ENCODE assay signal across 12 mouse cellular contexts in the genomic region with DNA sequence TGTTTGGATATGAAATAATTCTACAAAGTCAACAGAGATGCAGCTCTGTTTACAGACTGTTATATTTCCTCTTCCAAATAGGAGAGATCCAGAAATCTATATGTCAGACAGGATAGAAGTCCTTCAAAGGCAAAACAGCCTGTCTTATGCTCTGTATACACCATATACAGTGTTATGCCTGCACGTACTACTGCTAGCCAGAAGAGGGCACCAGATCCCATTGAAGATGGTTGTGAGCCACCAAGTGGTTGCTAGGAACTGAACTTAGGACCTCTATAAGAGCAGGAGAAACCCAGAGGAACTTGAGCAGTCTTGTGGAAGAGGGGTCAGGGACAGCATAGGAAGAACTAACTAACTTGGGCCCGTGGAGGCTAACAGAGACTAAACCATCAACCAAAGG.
A peak's percentile ranks its signal among the peaks of the same experiment; 100 is the strongest.
DNase-seq lines count a peak whose midpoint lies in the region; ATAC-seq and TF ChIP-seq lines count a peak whose summit lies in the region.
"Had no signal": no experiment of that assay in that cellular context is flagged by ENCODE, and none has a peak within 500 bp of the region (broad histone marks: within the 10 kb centered on the region; RNA-seq: fewer than 3 reads in every experiment).

No protein-coding gene starts in this region.

- H3K27me3 ChIP-seq in heart, embryonic 12.5 days (replicated peaks), result no peaks in the 10 kb centered on the region
- H3K27me3 ChIP-seq: limb, embryonic 13.5 days had no signal

- H3K27ac ChIP-seq in layer of hippocampus, adult 2 months, result no peak overlapping the region
- no peak overlapping the region for H3K27ac ChIP-seq in heart, embryonic 12.5 days (ENCODE audit: poor library complexity, severe bottlenecking)
- H3K27ac ChIP-seq: limb, embryonic 13.5 days; macrophage had no signal

- 89% methylated on average over 2 of the region's 2 CpGs for WGBS in heart, embryonic 12.5 days

- H3K4me1 ChIP-seq in heart, embryonic 12.5 days (replicated peaks), result no peaks in the 10 kb centered on the region
- H3K4me1 ChIP-seq: limb, embryonic 13.5 days had no signal

- H3K4me2 ChIP-seq in heart, embryonic 12.5 days, result no peak overlapping the region
- H3K4me2 ChIP-seq: limb, embryonic 13.5 days had no signal

- peak; percentile 46 for ATAC-seq in erythroblast, adult 5-6 weeks (replicated peaks; ENCODE audit: low FRiP score, poor library complexity, severe bottlenecking)
- ATAC-seq in heart, embryonic 12.5 days (ENCODE audit: insufficient number of reproducible peaks, low FRiP score), result no peak
- ATAC-seq: intestine, embryonic 16.5 days had no signal

- peak; percentile 53 for TF ChIP-seq CTCF in layer of hippocampus, adult 2 months (conservative IDR thresholded peaks at IDR 0.05)

- no peak overlapping the region for H3K4me3 ChIP-seq in layer of hippocampus, adult 2 months
- no peak overlapping the region for H3K4me3 ChIP-seq in heart, embryonic 12.5 days
- H3K4me3 ChIP-seq: limb, embryonic 13.5 days had no signal

- peaks cover 71% of the 10 kb centered on the region for H3K36me3 ChIP-seq in heart, embryonic 12.5 days

- no peak overlapping the region for H3K9ac ChIP-seq in heart, embryonic 12.5 days
- H3K9ac ChIP-seq: limb, embryonic 13.5 days had no signal

- H3K9me3 ChIP-seq in heart, embryonic 12.5 days (replicated peaks), result peaks cover 6% of the 10 kb centered on the region; the same call in 1 of the 2 replicates

- DNase-seq in layer of hippocampus, adult 2 months (ENCODE audit: low spot score in 2 of 2), result no peak
- DNase-seq in layer of hippocampus, adult 8-10 months (ENCODE audit: low spot score in 2 of 2), result no peak
- peak; percentile 30 for DNase-seq in 416B (ENCODE audit: low read depth)
- DNase-seq in B cell, adult 2 months, result peak; percentile 13 to 17
- DNase-seq in urinary bladder, postnatal 25 days (ENCODE audit: low spot score), result no peak
- DNase-seq: cerebellum, postnatal 10 days; gastrocnemius, postnatal 25 days had no signal

Comparison
In these comparisons a context has a peak if more than half of its experiments do, and no peak if none do; other contexts are left out.
1. DNase-seq: peak in 416B (single experiment) and B cell, adult 2 months (2 of 2); none in layer of hippocampus, adult 2 months (0 of 2), layer of hippocampus, adult 8-10 months (0 of 2) and urinary bladder, postnatal 25 days (single experiment).